Mouse (Mus musculus): ENCODE measurements at regions not wholly inside any gene's neighbourhood (a gene's known extent, or its start where the extent isn't known, plus 50 kb on each side); places are given as distances from the start of the nearest gene placed in this dataset.

- no peak overlapping the region for H3K4me3 ChIP-seq (ENCODE audit: control insufficient read depth in 1 of 2, insufficient read depth in 1 of 2, low read depth in 2 of 2, low read length in 2 of 2)
- peaks cover 9 to 13% of the 10 kb centered on the region in 2 experiments for H3K4me1 ChIP-seq (ENCODE audit: control insufficient read depth in 1 of 2, insufficient read depth in 2 of 2, low read length in 2 of 2)
- peaks cover 0 to 5% of the 10 kb centered on the region in 2 experiments; a peak in 2 of 4 replicates for H3K36me3 ChIP-seq (ENCODE audit: control insufficient read depth in 1 of 2, insufficient read depth in 2 of 2, low read length in 2 of 2)
- H3K79me2 ChIP-seq (ENCODE audit: control insufficient read depth, insufficient read depth, low read length, poor library complexity), result no peaks in the 10 kb centered on the region
- DNase-seq (ENCODE audit: low read depth, low spot score), result no peak
- H3K27me3 ChIP-seq (ENCODE audit: control insufficient read depth in 1 of 2, insufficient read depth in 2 of 2, low read length in 2 of 2), result no peaks in the 10 kb centered on the region
- no peak overlapping the region for H3K9ac ChIP-seq (ENCODE audit: control insufficient read depth, low read depth, low read length, poor library complexity, severe bottlenecking)
- no peak for TF ChIP-seq CHD1 (IDR thresholded peaks at IDR 0.05; ENCODE audit: low read depth, low read length)
- no peak for TF ChIP-seq HCFC1 (IDR thresholded peaks at IDR 0.05; ENCODE audit: low read depth, low read length)
- no peak for TF ChIP-seq MAZ (IDR thresholded peaks at IDR 0.05; ENCODE audit: low read depth, low read length)
- no peak for TF ChIP-seq POLR2AphosphoS2 (IDR thresholded peaks at IDR 0.05; ENCODE audit: low read length)
- no peak for TF ChIP-seq MAX (IDR thresholded peaks at IDR 0.05; ENCODE audit: low read length)
- no peak for TF ChIP-seq CHD2 (IDR thresholded peaks at IDR 0.05; ENCODE audit: low read length)
- TF ChIP-seq RAD21 (IDR thresholded peaks at IDR 0.05; ENCODE audit: low read depth, low read length), result no peak
- H3K9me3 ChIP-seq (replicated peaks; ENCODE audit: insufficient read depth, low read length), result no peaks in the 10 kb centered on the region
- H3K27ac ChIP-seq (ENCODE audit: control insufficient read depth, low read depth, low read length), result no peak overlapping the region
These were observed 82.7 kb downstream of the Chst1 start for GRCm38 (mm10) chr2:92682256-92682655.

GRCm38 (mm10) chr2:92687702-92688101, 88.2 kb downstream of the Chst1 start:
- no peaks in the 10 kb centered on the region; a peak in 1 of 4 replicates for H3K27me3 ChIP-seq (ENCODE audit: control insufficient read depth in 1 of 2, insufficient read depth in 2 of 2, low read length in 2 of 2)
- TF ChIP-seq ELF1 (IDR thresholded peaks at IDR 0.05; ENCODE audit: low read depth, low read length), result no peak
- no peak for TF ChIP-seq POLR2A (IDR thresholded peaks at IDR 0.05; ENCODE audit: control insufficient read depth in 1 of 2, insufficient read depth in 1 of 2, low read depth in 1 of 2, low read length in 2 of 2, poor library complexity in 1 of 2)
- no peak for TF ChIP-seq MYB (IDR thresholded peaks at IDR 0.05; ENCODE audit: low read depth, low read length)
- TF ChIP-seq GATA1 (IDR thresholded peaks at IDR 0.05; ENCODE audit: low read depth, low read length), result no peak
- no peak for TF ChIP-seq MAFK (IDR thresholded peaks at IDR 0.05; ENCODE audit: borderline replicate concordance, low read depth, low read length)
- TF ChIP-seq JUND (IDR thresholded peaks at IDR 0.05; ENCODE audit: low read depth, low read length), result no peak
- no peak for TF ChIP-seq ZKSCAN1 (IDR thresholded peaks at IDR 0.05; ENCODE audit: low read depth, low read length)
- no peak for TF ChIP-seq USF2 (IDR thresholded peaks at IDR 0.05; ENCODE audit: borderline replicate concordance in 1 of 2, insufficient read depth in 1 of 2, low read depth in 1 of 2, low read length in 2 of 2)
- TF ChIP-seq CTCF (IDR thresholded peaks at IDR 0.05 in 2 of 3, conservative IDR thresholded peaks at IDR 0.05 in 1 of 3; ENCODE audit: control insufficient read depth in 1 of 3, insufficient read depth in 1 of 3, low read depth in 2 of 3, low read length in 3 of 3, poor library complexity in 1 of 3, severe bottlenecking in 1 of 3), result no peak
- TF ChIP-seq ZMIZ1 (IDR thresholded peaks at IDR 0.05; ENCODE audit: low read depth, low read length), result no peak
- TF ChIP-seq EP300 (IDR thresholded peaks at IDR 0.05; ENCODE audit: low read depth in 1 of 2, low read length in 2 of 2), result no peak
- TF ChIP-seq ZC3H11A (IDR thresholded peaks at IDR 0.05; ENCODE audit: low read depth, low read length), result no peak
- no peak for TF ChIP-seq USF1 (IDR thresholded peaks at IDR 0.05; ENCODE audit: low read depth, low read length)
- no peak for TF ChIP-seq KAT2A (conservative IDR thresholded peaks at IDR 0.05; ENCODE audit: low read depth, low read length)
- TF ChIP-seq CHD2 (IDR thresholded peaks at IDR 0.05; ENCODE audit: low read length), result no peak
- TF ChIP-seq NRF1 (IDR thresholded peaks at IDR 0.05; ENCODE audit: insufficient read depth, low read depth, low read length, poor library complexity, severe bottlenecking), result no peak
- no peak for TF ChIP-seq ZNF384 (IDR thresholded peaks at IDR 0.05; ENCODE audit: low read depth, low read length)
- TF ChIP-seq BHLHE40 (IDR thresholded peaks at IDR 0.05; ENCODE audit: borderline replicate concordance, low read depth, low read length), result no peak
- TF ChIP-seq CHD1 (IDR thresholded peaks at IDR 0.05; ENCODE audit: low read depth, low read length), result no peak
- H3K9ac ChIP-seq (ENCODE audit: control insufficient read depth, low read depth, low read length, poor library complexity, severe bottlenecking), result no peak overlapping the region
- H3K4me1 ChIP-seq (ENCODE audit: control insufficient read depth in 1 of 2, insufficient read depth in 2 of 2, low read length in 2 of 2), result peaks cover 0 to 8% of the 10 kb centered on the region in 2 experiments; a peak in 2 of 4 replicates
- H3K36me3 ChIP-seq (ENCODE audit: control insufficient read depth in 1 of 2, insufficient read depth in 2 of 2, low read length in 2 of 2), result no peaks in the 10 kb centered on the region
- no peak for DNase-seq (ENCODE audit: low read depth, low spot score)
- no peaks in the 10 kb centered on the region for H3K79me2 ChIP-seq (ENCODE audit: control insufficient read depth, insufficient read depth, low read length, poor library complexity)
- no peak overlapping the region for H3K4me3 ChIP-seq (ENCODE audit: control insufficient read depth in 1 of 2, insufficient read depth in 1 of 2, low read depth in 2 of 2, low read length in 2 of 2)
- no peaks in the 10 kb centered on the region for H3K9me3 ChIP-seq (replicated peaks; ENCODE audit: insufficient read depth, low read length)
- no peak overlapping the region for H3K27ac ChIP-seq (ENCODE audit: control insufficient read depth, low read depth, low read length)
